Mouse (Mus musculus): ENCODE measurements around the gene Cdk19.

DNA sequence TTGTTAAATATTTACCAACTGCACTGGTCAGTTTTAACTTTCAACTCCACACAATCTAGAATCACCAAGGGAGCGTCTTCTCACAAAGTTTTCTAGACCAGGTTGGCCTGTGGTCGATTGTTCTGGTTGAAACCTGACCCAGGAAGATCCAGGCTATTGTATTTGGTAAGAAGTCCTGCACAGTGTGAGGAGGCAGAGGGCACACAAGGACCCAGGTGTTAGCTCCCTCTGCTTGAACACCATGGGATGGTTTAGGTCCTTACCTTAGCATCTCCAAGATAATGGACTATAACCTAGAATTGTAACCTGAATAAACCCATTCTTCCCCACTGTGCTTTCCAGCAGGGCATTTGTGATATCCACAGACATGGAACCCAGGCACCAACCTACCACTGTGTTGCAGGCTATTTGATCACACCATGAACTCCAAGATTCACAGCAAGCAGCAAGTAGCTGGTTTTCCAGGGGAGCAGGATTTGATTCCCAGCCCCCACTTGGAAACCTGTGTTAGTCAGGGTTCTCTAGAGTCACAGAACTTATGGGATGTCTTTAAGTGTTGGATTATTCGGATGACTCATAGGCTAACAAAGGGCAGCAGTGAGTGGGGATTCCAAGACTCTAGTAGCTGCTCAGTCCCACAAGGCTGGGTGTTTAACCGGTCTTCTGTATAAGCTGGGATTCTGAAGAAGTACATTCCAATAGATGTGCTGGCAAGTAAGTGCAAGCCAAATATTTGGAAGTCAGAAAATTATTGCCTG lies 31.4 kb upstream of the Cdk19 start:
- TF ChIP-seq CTCF (IDR thresholded peaks at IDR 0.05; ENCODE audit: insufficient read depth, low read length) (no peak), POLR2A (IDR thresholded peaks at IDR 0.05; ENCODE audit: borderline replicate concordance, extremely low read depth, low read depth, low read length) (no peak)

Data from lung, adult 2 months (tissue).